Mouse (Mus musculus) layer of hippocampus, postnatal 10 days (tissue): ENCODE measurements around the gene Sult5a1. TPM values are rescaled to one million over a fixed set of nuclear protein-coding genes. Genes with fewer than 3 reads are reported as not detected.

Experiments used
- DNase-seq, 2 experiments: peaks; one replicate each; pipeline ENCODE4 v3.0.0; 2021; ENCODE audit warnings: low spot score in 2 of 2
- microRNA-seq, 2 experiments: library from miRNA; unstranded; fragments of <30 nt; microRNA quantifications; one replicate each; pipeline ENCODE4 v1.2.0; 2021
- total RNA-seq, 2 experiments: library from RNA; stranded (reverse); gene quantifications; 2 replicates each; pipeline ENCODE4 v1.2.3; 2021

Sult5a1 gene
- total RNA-seq, 2 experiments from 2014 or later = 0.80 to 1.1 TPM

GRCm38 (mm10) chr8:123101735-123102685 lies 56.1 kb downstream of the Sult5a1 start, which contains the start of gene Rpl13:
TSS of gene Rpl13 (plus strand) at chr8:123102350.
- DNase-seq = peak; percentile 98

GRCm38 (mm10) chr8:123101244-123101643 lies 56.9 kb downstream of the Sult5a1 start:
- DNase-seq = no peak

- no peak for DNase-seq
These were observed 57.8 kb downstream of the Sult5a1 start for GRCm38 (mm10) chr8:123100288-123100687.

GRCm38 (mm10) chr8:123097786-123098584 lies 60.1 kb downstream of the Sult5a1 start:
- peak; percentile 40 to 61 for DNase-seq

GRCm38 (mm10) chr8:123097216-123097615 lies 60.9 kb downstream of the Sult5a1 start:
- DNase-seq = peak in 1 of 2 experiments; percentile 58

Small RNAs within 50 kb of the gene (microRNA-seq; reads per million reads assigned to microRNA genes)
- gene Mir7079 (0 to 2.4 reads per million in 2 experiments), gene Mir7080 (205 to 238 reads per million in 2 experiments)

Other genes with a start within 250 kb of the Sult5a1 start
- gene Ankrd11, start 116.0 kb downstream of the Sult5a1 start, total RNA-seq = 100 to 1,000 TPM; 147 to 160 TPM
- gene Spg7, start 95.4 kb downstream of the Sult5a1 start, total RNA-seq = 10 to 100 TPM; 65.8 to 75.5 TPM
- gene Rpl13, start 56.0 kb downstream of the Sult5a1 start, total RNA-seq = 100 to 1,000 TPM; 474 to 547 TPM
- 100 to 1,000 TPM; 232 to 244 TPM for gene Cpne7, start 40.9 kb downstream of the Sult5a1 start, total RNA-seq
- under 1 TPM; 0.25 to 0.41 TPM for gene Dpep1, start 27.9 kb upstream of the Sult5a1 start, total RNA-seq
- 100 to 1,000 TPM; 120 to 143 TPM for gene Chmp1a, start 54.4 kb upstream of the Sult5a1 start, total RNA-seq
- 1 to 10 TPM; 7.7 to 9.8 TPM for gene Spata33, start 54.5 kb upstream of the Sult5a1 start, total RNA-seq
- 10 to 100 TPM; 70.3 to 80.8 TPM for gene Cdk10, start 66.5 kb upstream of the Sult5a1 start, total RNA-seq
- gene Spata2l, start 77.9 kb upstream of the Sult5a1 start, total RNA-seq = 10 to 100 TPM; 83.0 to 91.1 TPM
- 10 to 100 TPM; 23.5 to 26.1 TPM for gene Zfp276, start 95.9 kb upstream of the Sult5a1 start, total RNA-seq
- 10 to 100 TPM; 58.4 to 63.4 TPM for gene Vps9d1, start 96.0 kb upstream of the Sult5a1 start, total RNA-seq
- gene Fanca, start 160.3 kb upstream of the Sult5a1 start, total RNA-seq = 1 to 10 TPM; 2.5 to 4.7 TPM
- gene Spire2, start 174.4 kb upstream of the Sult5a1 start, total RNA-seq = 10 to 100 TPM; 17.6 to 18.4 TPM
- 100 to 1,000 TPM; 439 to 445 TPM for gene Tcf25, start 215.4 kb upstream of the Sult5a1 start, total RNA-seq
- under 1 TPM in 1 of 2 experiments, not detected in 1; 0.09 TPM for gene Mc1r, start 248.8 kb upstream of the Sult5a1 start, total RNA-seq